Mouse (Mus musculus) skeletal muscle tissue, adult 2 months (tissue): ENCODE data around the gene Sgtb.

ENCODE experiments used
- DNase-seq: peaks from one replicate; pipeline ENCODE4 v3.0.0-alpha.2; 2012; ENCODE audit warnings: low read depth, low spot score

The Sgtb gene

GRCm38 (mm10) chr13:104109816-104110521, 428 bp downstream of the Sgtb start:
- peak; percentile 18 for DNase-seq

- no peak for DNase-seq
Measured at GRCm38 (mm10) chr13:104110526-104110925, 985 bp downstream of the Sgtb start.

- DNase-seq = no peak
Measured at GRCm38 (mm10) chr13:104112266-104112900, 2.8 kb downstream of the Sgtb start.

GRCm38 (mm10) chr13:104113782-104114181, 4.2 kb downstream of the Sgtb start:
- no peak for DNase-seq

GRCm38 (mm10) chr13:104114827-104115226, 5.3 kb downstream of the Sgtb start:
- DNase-seq = no peak

GRCm38 (mm10) chr13:104122078-104122840, 12.7 kb downstream of the Sgtb start:
- DNase-seq = no peak

- DNase-seq = no peak
Measured at GRCm38 (mm10) chr13:104123662-104124381, 14.3 kb downstream of the Sgtb start.

- no peak for DNase-seq
Measured at GRCm38 (mm10) chr13:104132561-104132960, 23.0 kb downstream of the Sgtb start.

GRCm38 (mm10) chr13:104134510-104135085, 25.1 kb downstream of the Sgtb start:
- no peak for DNase-seq

GRCm38 (mm10) chr13:104139369-104140209, 30.0 kb downstream of the Sgtb start:
- DNase-seq = peak; percentile 57

GRCm38 (mm10) chr13:104144871-104145270, 35.3 kb downstream of the Sgtb start:
- no peak for DNase-seq

GRCm38 (mm10) chr13:104145646-104146045, 36.1 kb downstream of the Sgtb start:
- no peak for DNase-seq

GRCm38 (mm10) chr13:104154180-104154579, 44.6 kb downstream of the Sgtb start:
- DNase-seq = no peak

- DNase-seq = no peak
Measured at GRCm38 (mm10) chr13:104155106-104155505, 45.6 kb downstream of the Sgtb start.

- no peak for DNase-seq
Measured at GRCm38 (mm10) chr13:104155686-104156085, 46.1 kb downstream of the Sgtb start.

GRCm38 (mm10) chr13:104171711-104172110, 62.2 kb downstream of the Sgtb start:
- no peak for DNase-seq

- no peak for DNase-seq
Measured at GRCm38 (mm10) chr13:104172498-104172897, 63.0 kb downstream of the Sgtb start.

- DNase-seq = no peak
Measured at GRCm38 (mm10) chr13:104176874-104177273, 67.3 kb downstream of the Sgtb start.

- no peak for DNase-seq
Measured at GRCm38 (mm10) chr13:104177796-104178649, 68.5 kb downstream of the Sgtb start, which contains the start of gene Trappc13. Gene Trappc13 (minus strand): TSS chr13:104178469.
